Mouse (Mus musculus): ENCODE results near the gene Pex5l.

Pex5l gene

GRCm38 (mm10) chr3:32939802-32940501 is 203.1 kb downstream of the Pex5l start:
- DNase-seq (ENCODE audit: low spot score): no peak

- no peak for DNase-seq (ENCODE audit: low spot score)
Observed at GRCm38 (mm10) chr3:32924168-32924567, 218.9 kb downstream of the Pex5l start.

- DNase-seq (ENCODE audit: low spot score): no peak
Observed at GRCm38 (mm10) chr3:32910071-32910551, 232.9 kb downstream of the Pex5l start.

GRCm38 (mm10) chr3:32908400-32908799 is 234.6 kb downstream of the Pex5l start:
- DNase-seq (ENCODE audit: low spot score): no peak

GRCm38 (mm10) chr3:32905850-32906779 is 236.9 kb downstream of the Pex5l start:
- no peak for DNase-seq (ENCODE audit: low spot score)

GRCm38 (mm10) chr3:32904599-32904998 is 238.4 kb downstream of the Pex5l start:
- DNase-seq (ENCODE audit: low spot score): no peak

GRCm38 (mm10) chr3:32903462-32903861 is 239.6 kb downstream of the Pex5l start:
- DNase-seq (ENCODE audit: low spot score): no peak
